Mouse (Mus musculus): ENCODE measurements around the gene Hpcal4. TPM values are rescaled to one million over a fixed set of nuclear protein-coding genes. Genes with fewer than 3 reads are reported as not detected.

Gene Hpcal4
- 0.16 and 0.41 TPM in 2 replicates for polyA plus RNA-seq (2012; rRNA removed)

DNA sequence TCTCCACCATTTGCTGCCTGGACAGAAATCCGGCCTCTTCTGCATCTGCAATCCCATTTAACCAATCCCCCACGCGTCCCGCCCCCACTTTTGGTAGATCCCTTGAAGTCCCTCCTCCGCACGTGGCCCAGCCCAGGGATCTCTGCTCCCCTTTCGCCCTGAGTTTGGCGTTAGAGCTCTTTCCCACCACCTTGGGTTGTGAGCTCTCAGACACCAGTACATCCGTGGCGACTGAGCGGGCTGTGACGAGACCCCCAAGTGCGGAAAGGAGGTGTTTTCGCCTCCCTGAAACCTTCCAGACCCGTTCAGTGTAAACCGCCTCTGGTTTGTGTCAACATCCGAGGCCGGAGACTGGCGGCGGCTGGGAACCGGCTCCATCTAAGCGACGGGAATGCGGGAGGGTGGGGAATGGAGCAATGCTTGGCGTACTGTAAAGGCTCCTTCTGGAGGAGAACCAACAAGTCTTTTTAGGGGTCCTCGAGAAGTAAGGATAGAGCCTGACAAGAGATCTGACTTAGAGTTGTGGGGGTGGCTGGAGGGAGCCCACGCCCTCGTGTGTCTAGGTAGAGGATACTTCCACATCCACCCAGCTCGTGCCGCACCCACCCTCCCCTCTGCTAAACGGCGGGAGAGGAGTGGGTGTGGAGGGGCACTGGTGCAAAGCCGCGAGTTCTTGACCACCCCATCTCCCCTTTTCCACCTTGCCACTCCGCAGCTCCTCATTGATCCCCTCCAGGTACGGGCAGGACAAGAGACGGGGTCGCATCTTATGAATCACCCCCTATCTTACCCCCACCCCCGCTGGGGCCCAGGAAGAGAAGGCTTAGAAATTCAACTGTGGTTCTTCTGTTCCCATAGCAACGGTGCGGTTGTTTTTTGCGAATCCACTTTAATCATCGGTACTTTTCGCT is at the start of gene Hpcal4:
Gene Hpcal4 (plus strand): TSS at position 900 of the 911 bp plus-strand sequence.

DNA sequence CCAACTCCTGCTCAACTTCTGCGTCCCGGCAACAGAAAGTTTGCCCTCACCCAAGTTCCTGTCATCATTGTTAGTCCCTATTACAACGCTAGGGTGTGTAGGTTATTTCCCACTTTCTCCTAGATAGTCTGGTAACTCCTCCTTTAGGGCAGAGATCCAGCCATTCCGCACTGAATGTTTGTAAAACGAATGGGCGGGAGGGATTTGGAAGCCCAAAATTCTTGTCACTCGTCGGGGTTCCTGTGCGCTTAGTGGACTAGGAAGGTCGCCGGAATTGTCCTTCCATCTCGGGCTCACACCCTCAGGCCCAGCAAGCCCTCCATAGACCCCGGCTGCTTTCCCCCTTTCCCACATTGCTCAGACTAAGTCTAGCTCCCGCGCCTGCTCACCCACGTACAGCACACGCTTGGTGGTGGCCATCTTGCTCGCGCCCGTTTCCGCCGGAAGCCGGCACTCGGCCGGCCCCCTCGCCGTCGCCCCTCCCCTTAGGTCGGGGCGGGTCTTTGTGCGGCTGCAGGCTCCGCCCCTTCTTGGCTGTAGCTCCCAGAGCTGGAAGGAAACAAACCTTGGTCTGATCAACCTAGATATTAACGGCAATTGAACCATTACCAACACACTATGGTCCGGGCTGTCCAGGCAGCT is 43.4 kb upstream of the Hpcal4 start, which contains the start of gene Ppie:
Gene Ppie (minus strand): TSS at position 439 of the 642 bp plus-strand sequence.

DNA sequence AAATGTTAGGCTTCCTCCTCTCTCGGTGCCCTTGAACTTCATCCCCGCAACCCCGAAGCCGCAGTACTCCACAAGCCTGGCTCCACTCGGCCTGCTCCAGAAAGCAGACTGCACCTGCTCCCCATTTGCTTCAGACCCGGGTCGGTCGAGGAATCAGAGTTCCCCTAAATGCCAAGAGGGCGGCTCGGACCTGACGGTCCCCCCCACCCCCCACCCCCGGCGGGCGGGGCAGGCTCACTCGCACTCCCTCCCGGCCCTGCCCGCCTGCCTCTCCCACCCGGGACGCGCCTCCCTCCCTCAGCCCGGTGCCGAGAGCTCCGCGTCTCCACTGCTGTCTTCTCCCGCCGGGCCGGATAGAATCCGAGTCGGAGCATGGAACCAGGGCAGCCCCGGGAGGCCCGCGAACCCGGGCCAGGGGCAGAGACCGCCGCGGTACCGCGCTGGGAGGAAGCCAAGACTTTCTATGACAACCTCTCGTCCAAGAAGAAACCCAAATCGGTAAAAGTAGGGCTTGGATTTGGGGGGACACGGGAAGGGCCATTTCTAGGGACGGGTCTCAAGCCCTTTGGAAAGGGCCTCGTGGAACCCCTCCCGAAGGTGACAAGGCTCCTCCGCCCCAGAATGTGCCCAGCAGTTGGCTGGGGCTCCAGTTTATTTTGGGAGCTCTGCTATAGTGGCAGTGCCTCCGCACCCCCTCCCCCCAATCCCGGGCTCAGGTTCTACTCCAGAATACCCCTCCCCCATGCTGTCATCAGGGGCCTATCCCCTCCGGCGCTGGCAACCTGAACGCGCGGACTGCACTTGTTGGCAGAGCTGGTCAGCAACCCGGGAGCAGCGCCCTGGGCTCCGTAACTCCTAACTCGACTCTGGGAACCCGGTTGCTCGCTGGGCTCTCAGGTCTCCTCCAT is 18.4 kb downstream of the Hpcal4 start, which contains the start of gene Nt5c1a:
Gene Nt5c1a (plus strand): TSS at position 319 of the 908 bp plus-strand sequence.

DNA sequence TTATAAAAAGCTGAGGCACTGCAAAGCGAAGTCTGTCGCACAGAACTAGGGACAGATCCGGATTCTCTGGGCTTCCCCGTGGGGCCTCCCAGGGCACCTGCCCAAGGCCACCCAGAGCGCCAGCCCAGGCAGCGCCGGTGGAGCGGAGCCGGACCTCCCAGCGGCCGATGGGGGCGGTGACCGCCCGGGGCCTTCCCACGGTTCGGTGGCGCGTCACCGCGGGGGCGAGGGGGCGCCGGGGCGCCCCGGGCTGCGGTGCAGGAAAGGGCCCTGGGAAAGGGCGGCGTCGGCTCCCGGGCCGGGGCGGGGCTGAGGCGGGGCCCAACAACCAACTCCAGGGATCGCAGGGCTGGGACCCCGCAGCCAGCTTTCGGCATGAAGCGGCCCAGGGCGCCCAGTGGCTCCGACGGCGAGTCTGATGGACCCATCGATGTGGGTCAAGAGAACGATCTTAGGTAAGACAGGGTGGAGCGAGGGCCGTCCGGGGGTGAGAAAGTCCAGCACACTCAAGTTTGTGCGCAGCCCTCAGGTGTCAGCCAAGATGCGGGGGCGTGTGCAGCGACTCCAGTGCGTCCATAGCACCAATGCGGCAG is 50.6 kb downstream of the Hpcal4 start, which contains the start of gene Heyl:
Gene Heyl (plus strand): TSS at position 65 of the 593 bp plus-strand sequence.

Other genes starting within 250 kb of the Hpcal4 start
- 7.0 and 7.8 TPM in 2 replicates for gene Mfsd2a, start 222.0 kb upstream of the Hpcal4 start, polyA plus RNA-seq (2012; rRNA removed)
- 1.9 and 2.0 TPM in 2 replicates for gene Mycl, start 187.6 kb upstream of the Hpcal4 start, polyA plus RNA-seq (2012; rRNA removed)
- gene Trit1, start 166.6 kb upstream of the Hpcal4 start, polyA plus RNA-seq (2012; rRNA removed), result 1.1 and 1.5 TPM in 2 replicates
- 0.06 and 0.12 TPM in 2 replicates for gene Bmp8b, start 78.1 kb upstream of the Hpcal4 start, polyA plus RNA-seq (2012; rRNA removed)
- gene Oxct2b, start 67.0 kb upstream of the Hpcal4 start, polyA plus RNA-seq (2012; rRNA removed), result not detected in 2 replicates
- 5.5 and 6.8 TPM in 2 replicates for gene Ppie, start 43.3 kb upstream of the Hpcal4 start, polyA plus RNA-seq (2012; rRNA removed)
- gene Nt5c1a, start 18.3 kb downstream of the Hpcal4 start, polyA plus RNA-seq (2012; rRNA removed), result 0.14 TPM in 1 of 2 replicates, not detected in the other
- gene Heyl, start 50.3 kb downstream of the Hpcal4 start, polyA plus RNA-seq (2012; rRNA removed), result 1.6 and 1.7 TPM in 2 replicates
- gene Pabpc4, start 79.1 kb downstream of the Hpcal4 start, polyA plus RNA-seq (2012; rRNA removed), result 83.4 and 123 TPM in 2 replicates
- gene Oxct2a, start 140.4 kb downstream of the Hpcal4 start, polyA plus RNA-seq (2012; rRNA removed), result not detected in 2 replicates
- 0.81 and 2.5 TPM in 2 replicates for gene Bmp8a, start 160.0 kb downstream of the Hpcal4 start, polyA plus RNA-seq (2012; rRNA removed)

Data from stomach, adult 2 months (tissue).